Mouse (Mus musculus) MEL (cell line): Measurements from ENCODE around the gene Gm11236. TPM values are rescaled to one million over a fixed set of nuclear protein-coding genes. Genes with fewer than 3 reads are reported as not detected.
"Not testable (repeated sequence)": the region's sequence is repeated elsewhere in the genome, so short reads cannot be mapped to it uniquely, and the experiment has no call there.

Experiments
- DNase-seq: peaks from one replicate; pipeline ENCODE4 v3.0.0; 2011; ENCODE audit warnings: low read depth, low spot score
- H3K27ac ChIP-seq: 2 replicates; pipeline ENCODE4 v1.5.1; 2012; ENCODE audit warnings: low read depth, mild to moderate bottlenecking, control low read depth, low read length, moderate library complexity; ENCODE audit not compliant: control insufficient read depth
- H3K27me3 ChIP-seq, 2 experiments: fragments of 150-350 bp in 1 of 2; sonication (generic) in 1 of 2; 2 replicates each; pipeline ENCODE4 v1.6.1; 2012; ENCODE audit warnings: low read length in 2 of 2, mild to moderate bottlenecking in 2 of 2, improper control_type of control experiment in 1 of 2, moderate library complexity in 1 of 2; ENCODE audit not compliant: insufficient read depth in 2 of 2, control insufficient read depth in 1 of 2
- H3K36me3 ChIP-seq, 2 experiments: 2 replicates each; pipeline ENCODE4 v1.6.1; 2012 to 2014; ENCODE audit warnings: low read length in 2 of 2, improper control_type of control experiment in 1 of 2, inconsistent platforms in 1 of 2, mild to moderate bottlenecking in 1 of 2; ENCODE audit not compliant: insufficient read depth in 2 of 2, control insufficient read depth in 1 of 2
- H3K4me1 ChIP-seq, 2 experiments: fragments of 150-350 bp in 1 of 2; sonication (generic) in 1 of 2; 2 replicates each; pipeline ENCODE4 v1.6.1; 2012; ENCODE audit warnings: low read length in 2 of 2, improper control_type of control experiment in 1 of 2, mild to moderate bottlenecking in 1 of 2; ENCODE audit not compliant: insufficient read depth in 2 of 2, control insufficient read depth in 1 of 2
- H3K4me3 ChIP-seq, 2 experiments: fragments of 150-350 bp in 1 of 2; sonication (generic) in 1 of 2; 2 replicates each; pipeline ENCODE4 v1.5.1; 2012; ENCODE audit warnings: low read depth in 2 of 2, low read length in 2 of 2, mild to moderate bottlenecking in 2 of 2, moderate library complexity in 2 of 2, control low read depth in 1 of 2, improper control_type of control experiment in 1 of 2; ENCODE audit not compliant: control insufficient read depth in 1 of 2, insufficient read depth in 1 of 2
- H3K79me2 ChIP-seq: 2 replicates; pipeline ENCODE4 v1.6.1; 2012; ENCODE audit warnings: mild to moderate bottlenecking, low read length, moderate library complexity; ENCODE audit not compliant: control insufficient read depth, poor library complexity, insufficient read depth
- H3K9ac ChIP-seq: 2 replicates; pipeline ENCODE4 v1.6.1; 2012; ENCODE audit warnings: low read depth, mild to moderate bottlenecking, control low read depth, low read length, moderate library complexity; ENCODE audit not compliant: control insufficient read depth, poor library complexity, severe bottlenecking
- H3K9me3 ChIP-seq: fragments of 150-350 bp; sonication (generic); replicated peaks from 2 replicates; pipeline ENCODE4 v1.6.1; 2012; ENCODE audit warnings: mild to moderate bottlenecking, low read length, improper control_type of control experiment, moderate library complexity; ENCODE audit not compliant: insufficient read depth
- polyA plus RNA-seq, 2 experiments: library from polyadenylated mRNA; stranded (reverse) in 1 of 2; unstranded in 1 of 2; fragments of >175 nt in 1 of 2; fragments of >200 nt in 1 of 2; gene quantifications; 2 replicates each; pipeline versions ENCODE4 v1.2.1 to v1.2.4; 2012; ENCODE audit warnings: low replicate concordance in 2 of 2, low read depth in 1 of 2; ENCODE audit not compliant: insufficient read length in 2 of 2, insufficient read depth in 1 of 2, missing spikeins in 1 of 2
- total RNA-seq: library from RNA; depleted of rRNA; stranded (reverse); fragments of 300-350 nt; gene quantifications from 2 replicates; pipeline ENCODE4 v1.2.3, GENCODE M21; 2012; rRNA removed

Gene Gm11236
- total and polyA plus RNA-seq, 3 experiments: not detected

DNA sequence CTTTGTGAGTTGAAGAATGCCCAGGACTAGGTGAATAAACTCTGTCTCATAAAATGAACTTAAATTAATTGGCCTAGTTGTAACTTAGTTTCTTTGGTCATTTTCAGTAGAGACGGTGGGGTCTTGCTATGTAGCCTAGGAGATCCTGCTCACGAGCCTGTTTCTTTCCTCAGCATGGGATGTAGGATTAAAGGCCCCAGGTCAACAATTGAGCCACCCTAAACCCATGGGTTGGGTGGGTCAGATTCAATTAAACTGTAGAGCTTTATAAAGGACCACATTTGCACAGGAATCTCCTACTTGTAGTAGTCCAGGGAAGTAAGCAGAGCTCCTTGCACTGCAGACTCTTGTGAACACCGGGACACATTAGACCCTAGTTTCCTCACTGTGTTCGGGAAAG, 45.3 kb downstream of the Gm11236 start, which contains the start of gene Gm428:
Gene Gm428 (plus strand): TSS at position 301 of the 400 bp plus-strand sequence.
- not testable (repeated sequence) for DNase-seq, H3K4me3 ChIP-seq, H3K27me3 ChIP-seq, H3K9ac ChIP-seq, H3K36me3 ChIP-seq, H3K79me2 ChIP-seq, H3K4me1 ChIP-seq, H3K9me3 ChIP-seq, H3K27ac ChIP-seq

Other genes starting within 250 kb of the Gm11236 start
- not detected in 2 replicates for gene Gm11487, start 233.0 kb upstream of the Gm11236 start, total RNA-seq
- gene Gm11487, start 233.0 kb upstream of the Gm11236 start, polyA plus RNA-seq: not detected
- gene Gm11238, start 30.2 kb upstream of the Gm11236 start, total RNA-seq: not detected in 2 replicates
- gene Gm11238, start 30.2 kb upstream of the Gm11236 start, polyA plus RNA-seq: not detected
- not detected in 2 replicates for gene Gm11237, start 15.1 kb upstream of the Gm11236 start, total RNA-seq
- gene Gm11237, start 15.1 kb upstream of the Gm11236 start, polyA plus RNA-seq: not detected
- gene Gm11239, start 30.2 kb downstream of the Gm11236 start, total RNA-seq: not detected in 2 replicates
- gene Gm11239, start 30.2 kb downstream of the Gm11236 start, polyA plus RNA-seq: not detected
- not detected in 2 replicates for gene Gm428, start 45.4 kb downstream of the Gm11236 start, total RNA-seq
- gene Gm428, start 45.4 kb downstream of the Gm11236 start, polyA plus RNA-seq: not detected
- not detected in 2 replicates for gene Rasef, start 152.9 kb downstream of the Gm11236 start, total RNA-seq
- gene Rasef, start 152.9 kb downstream of the Gm11236 start, polyA plus RNA-seq: not detected
- gene Gm11758, start 238.1 kb downstream of the Gm11236 start, total RNA-seq: not detected in 2 replicates
- not detected for gene Gm11758, start 238.1 kb downstream of the Gm11236 start, polyA plus RNA-seq